Mouse (Mus musculus) Muller cell, postnatal 12 days (primary cell): ENCODE measurements at regions not wholly inside any gene's neighbourhood (a gene's known extent, or its start where the extent isn't known, plus 50 kb on each side); places are given as distances from the start of the nearest gene placed in this dataset.

Experiments used
- DNase-seq: peaks from one replicate; pipeline ENCODE4 v3.0.0-alpha.2; 2015; ENCODE audit errors: inconsistent ontology term

DNA sequence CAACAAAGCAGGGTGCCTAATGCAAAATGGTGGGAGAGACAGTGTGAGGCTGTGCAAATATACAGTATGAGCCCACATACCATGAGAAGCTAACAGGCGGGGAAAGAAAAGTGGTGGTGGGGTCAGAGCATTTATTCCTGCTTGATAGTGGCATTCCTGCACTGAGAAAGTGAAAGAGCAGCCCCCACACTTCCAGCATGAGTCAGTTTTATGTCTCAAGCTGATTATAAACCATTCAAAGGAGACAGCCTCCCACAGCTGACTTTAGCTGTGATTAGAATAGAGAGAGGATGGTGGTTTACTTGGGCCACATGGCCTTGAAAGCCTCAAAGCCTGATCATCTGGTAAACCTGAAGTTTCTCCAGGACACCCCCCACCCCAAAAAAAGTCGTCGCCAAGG is 64.4 kb downstream of the Gm43517 start:
- DNase-seq, result no peak

DNA sequence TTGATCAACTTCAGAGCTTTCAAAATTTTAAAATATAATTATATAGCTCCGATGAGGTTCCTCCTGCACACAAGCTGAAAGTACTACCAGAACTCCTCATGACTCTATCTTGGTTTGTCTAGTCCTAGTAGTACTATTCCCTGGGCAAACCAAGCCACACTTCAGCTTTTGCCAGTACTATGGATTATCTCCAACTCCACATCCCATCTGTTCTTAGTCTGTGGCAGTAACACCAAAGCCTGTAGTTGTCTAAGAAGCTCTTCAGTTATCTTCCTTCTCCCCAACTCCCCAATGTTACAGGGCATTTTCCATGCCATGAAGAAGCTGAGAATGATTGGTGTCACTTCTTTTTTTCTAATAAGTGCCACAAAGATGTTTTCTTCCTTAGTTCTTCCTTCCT is 83.1 kb downstream of the Gm43517 start:
- DNase-seq, result no peak

- DNase-seq, result peak; percentile 39
Measured at GRCm38 (mm10) chr12:49473371-49473770, 88.4 kb downstream of the Gm43517 start.

- DNase-seq, result no peak
Measured at GRCm38 (mm10) chr12:49480656-49481055, 95.7 kb downstream of the Gm43517 start.

DNA sequence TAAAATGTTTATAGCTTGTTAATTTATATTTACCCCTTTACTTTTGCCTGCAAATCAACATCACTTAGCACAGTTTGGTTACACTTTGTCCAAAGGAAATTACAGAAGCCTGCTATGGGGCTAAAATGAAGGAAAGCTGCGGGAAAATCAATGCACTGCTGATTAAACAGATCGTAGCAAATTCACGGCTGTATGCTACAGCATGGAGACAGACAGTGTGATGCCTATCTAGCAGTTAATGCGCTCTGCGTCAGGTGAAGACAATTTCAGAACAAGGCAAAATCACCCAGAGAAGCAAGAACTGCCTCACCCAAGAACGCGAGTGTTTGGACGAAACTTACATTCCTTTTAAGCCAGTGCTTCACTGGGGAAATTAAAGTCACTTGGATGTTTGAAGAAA is 96.2 kb downstream of the Gm43517 start:
- no peak for DNase-seq

GRCm38 (mm10) chr12:49482367-49482766 is 97.4 kb downstream of the Gm43517 start:
- no peak for DNase-seq

DNA sequence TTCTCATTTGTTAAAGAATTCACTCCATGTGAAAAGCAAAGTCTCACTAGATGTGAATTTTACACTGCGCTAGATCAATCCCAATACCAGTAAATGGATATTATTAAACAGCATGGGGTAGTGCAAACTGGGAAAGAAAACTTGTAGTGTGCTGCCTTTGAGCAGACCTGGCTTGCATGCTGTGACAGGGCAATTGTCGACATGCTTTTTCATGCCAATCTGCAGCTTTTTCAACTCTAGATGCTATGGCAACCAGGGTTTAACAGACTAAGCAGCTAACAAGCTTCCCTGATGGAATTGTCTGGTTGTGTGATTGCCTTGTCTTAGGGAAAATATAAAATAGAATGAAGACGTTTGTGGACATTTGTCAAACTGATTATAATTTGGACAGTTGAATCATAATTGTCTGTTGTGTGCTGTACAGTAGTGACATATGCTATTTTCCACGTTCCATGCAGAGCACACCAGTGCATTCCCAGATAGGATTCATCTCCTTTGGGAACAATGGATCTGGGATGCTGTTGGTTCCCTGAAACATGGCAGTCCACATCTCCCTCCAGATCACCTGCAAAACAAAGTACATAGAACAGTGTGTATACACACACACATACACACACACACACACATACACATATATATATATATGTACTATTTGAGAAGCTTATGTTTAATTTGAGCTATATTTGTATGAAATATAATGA is 99.2 kb downstream of the Gm43517 start:
- no peak for DNase-seq

GRCm38 (mm10) chr12:49513131-49513530 is 128.2 kb downstream of the Gm43517 start:
- peak; percentile 74 for DNase-seq

DNA sequence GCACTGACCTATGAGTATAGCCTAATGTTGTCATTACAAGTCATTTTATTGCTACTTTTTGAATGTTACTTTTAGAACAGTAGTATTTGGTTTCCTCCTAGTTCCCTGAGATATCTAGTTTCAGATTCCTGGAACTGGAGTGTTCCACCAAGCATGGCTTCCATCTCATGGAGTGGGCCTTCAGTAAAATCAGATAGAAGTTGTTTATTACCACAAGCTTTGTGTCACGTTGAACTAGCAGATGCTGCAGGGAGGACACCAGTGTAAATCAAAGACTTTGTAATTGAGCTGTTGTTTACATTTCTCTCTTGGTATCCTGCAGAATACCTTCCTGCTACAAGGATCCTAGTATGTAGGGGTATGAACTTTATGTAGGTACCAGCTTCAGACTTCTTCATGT is 129.6 kb downstream of the Gm43517 start:
- no peak for DNase-seq
